Mouse (Mus musculus) lung, adult 2 months (tissue): ENCODE data around the gene Hoxb4.

Source experiments
- CTCF ChIP-seq: fragments of 200-500 bp; IDR thresholded peaks from 2 replicates; pipeline ENCODE4 v1.5.1; 2011; ENCODE audit warnings: mild to moderate bottlenecking, low read length, control low read depth; ENCODE audit not compliant: insufficient read depth
- POLR2A ChIP-seq: fragments of 200-500 bp; IDR thresholded peaks from 2 replicates; pipeline ENCODE4 v1.6.1; 2011; ENCODE audit warnings: low read depth, mild to moderate bottlenecking, control low read depth, low read length, borderline replicate concordance; ENCODE audit errors: extremely low read depth

DNA sequence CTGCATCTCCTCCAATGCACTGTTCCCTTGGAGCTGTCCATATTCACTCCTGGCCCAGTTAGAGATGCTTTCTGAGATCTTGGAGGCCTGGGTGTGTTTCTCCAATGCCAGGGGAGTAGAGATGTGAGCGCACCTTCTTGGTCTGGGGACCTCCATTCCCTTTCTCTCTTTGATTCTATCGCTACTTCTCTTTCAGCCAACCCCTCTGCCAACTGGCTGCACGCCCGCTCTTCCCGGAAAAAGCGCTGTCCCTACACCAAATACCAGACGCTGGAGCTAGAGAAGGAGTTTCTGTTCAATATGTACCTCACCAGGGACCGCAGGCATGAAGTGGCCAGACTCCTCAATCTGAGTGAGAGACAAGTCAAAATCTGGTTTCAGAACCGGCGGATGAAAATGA, 43.6 kb upstream of the Hoxb4 start:
- TF ChIP-seq CTCF (no peak), POLR2A (no peak)
